Mouse (Mus musculus) left cerebral cortex, adult 18-20 months (tissue): ENCODE measurements around the gene Slc35f1. TPM values are rescaled to one million over a fixed set of nuclear protein-coding genes. Genes with fewer than 3 reads are reported as not detected.

ENCODE experiments used
- DNase-seq, 2 experiments: peaks; one replicate each; pipeline ENCODE4 v3.0.0; 2021 to 2022; ENCODE audit warnings: low spot score in 2 of 2, mixed read lengths in 1 of 2
- total RNA-seq, 2 experiments: library from RNA; stranded (reverse); gene quantifications; 2 replicates each; pipeline ENCODE4 v1.2.3; 2021

Slc35f1 gene
- total RNA-seq, 2 experiments from 2014 or later, result 45.5 to 52.8 TPM

DNA sequence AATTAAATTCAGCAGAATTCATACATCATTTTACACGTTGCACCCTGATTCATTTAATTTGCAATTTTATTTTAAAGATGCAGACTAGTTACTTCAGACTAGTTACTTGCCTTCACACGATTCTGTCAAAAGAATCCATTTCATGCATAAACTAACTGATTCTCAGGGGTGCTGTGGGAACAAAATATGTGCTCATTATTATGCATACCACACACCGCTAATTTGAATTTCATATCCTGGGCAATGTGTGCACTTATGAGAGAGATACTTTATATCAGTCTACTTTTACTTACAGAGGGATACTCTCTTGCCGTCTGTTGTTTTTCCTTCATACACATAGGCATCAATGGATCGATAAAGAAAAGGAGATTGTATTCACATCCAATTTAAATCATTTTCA lies 228.4 kb downstream of the Slc35f1 start:
- no peak for DNase-seq

DNA sequence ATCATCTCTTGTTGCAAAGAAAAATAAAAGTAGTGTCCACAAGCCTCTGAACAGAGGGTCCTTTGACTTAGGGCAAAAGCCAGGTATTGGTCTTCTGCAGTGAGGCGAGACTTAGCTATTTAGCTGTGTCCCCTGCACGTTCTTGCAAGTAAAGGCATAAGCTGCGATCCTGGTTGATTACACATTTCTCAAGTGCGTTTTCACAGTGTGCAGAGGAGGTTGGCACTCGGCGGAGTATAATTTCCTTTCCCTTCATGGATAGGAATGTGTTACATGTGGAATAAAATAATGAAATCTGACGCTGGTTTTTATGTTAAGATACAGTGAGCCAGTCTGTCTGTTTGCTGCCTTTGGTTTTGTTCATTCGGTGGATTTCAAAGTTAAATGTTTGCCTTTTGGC lies 232.8 kb downstream of the Slc35f1 start:
- peak in 1 of 2 experiments; percentile 23 for DNase-seq

DNA sequence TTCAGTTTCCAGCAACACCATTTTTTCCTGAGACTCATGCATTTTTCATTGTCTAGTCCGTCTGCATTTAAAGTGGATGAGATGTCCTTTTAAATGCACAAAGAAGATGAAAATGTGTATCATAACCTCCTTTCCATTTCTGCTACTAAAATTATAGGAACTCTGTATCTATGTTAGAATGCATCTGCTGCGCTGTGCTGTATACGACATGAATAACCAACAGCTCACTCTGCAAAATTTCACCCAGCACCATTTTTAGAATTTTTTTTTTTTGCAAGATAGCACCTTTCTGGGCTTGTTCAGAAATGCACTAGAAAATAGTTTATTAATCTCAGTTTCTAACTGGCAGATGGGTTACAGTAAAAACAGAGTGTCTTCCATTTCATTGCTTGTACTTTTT lies 236.0 kb downstream of the Slc35f1 start:
- no peak for DNase-seq

DNA sequence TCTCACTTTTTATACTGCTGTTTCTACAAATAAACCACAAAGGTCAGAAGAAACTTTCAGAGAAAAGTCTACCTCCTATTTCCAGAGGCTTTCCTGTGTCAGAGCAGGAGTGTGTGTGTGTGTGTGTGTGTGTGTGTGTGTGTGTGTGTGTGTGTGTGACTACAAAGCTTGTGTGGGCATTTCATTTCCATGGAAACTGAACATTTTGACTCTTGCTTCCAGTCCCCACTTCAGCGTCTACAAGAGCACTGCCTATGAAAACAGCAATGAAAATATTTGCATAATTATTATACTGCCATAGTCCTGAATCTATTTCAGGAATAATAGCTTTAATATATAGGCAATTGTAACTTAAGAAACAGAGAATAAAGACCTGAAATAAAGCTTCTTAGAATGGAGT lies 241.8 kb downstream of the Slc35f1 start:
- DNase-seq, result no peak

DNA sequence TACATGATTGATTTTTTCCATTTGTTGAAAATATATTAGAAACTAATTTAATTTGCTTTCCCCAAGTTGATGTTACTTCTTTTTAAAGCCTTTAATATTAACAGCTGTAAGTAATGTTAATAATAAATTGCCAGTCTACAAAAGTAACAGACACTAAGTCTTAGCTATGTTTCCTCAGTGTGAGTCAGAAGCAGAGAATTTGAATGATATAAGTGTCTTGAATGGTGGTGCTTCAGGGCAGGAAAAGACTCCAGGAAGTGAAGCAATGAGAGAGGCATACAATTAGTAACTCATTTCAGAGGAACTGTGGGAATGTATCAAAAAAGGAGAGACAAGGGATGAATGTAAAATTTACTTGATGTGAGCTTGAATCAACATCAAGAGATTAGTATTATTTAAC lies 244.3 kb downstream of the Slc35f1 start:
- no peak for DNase-seq

DNA sequence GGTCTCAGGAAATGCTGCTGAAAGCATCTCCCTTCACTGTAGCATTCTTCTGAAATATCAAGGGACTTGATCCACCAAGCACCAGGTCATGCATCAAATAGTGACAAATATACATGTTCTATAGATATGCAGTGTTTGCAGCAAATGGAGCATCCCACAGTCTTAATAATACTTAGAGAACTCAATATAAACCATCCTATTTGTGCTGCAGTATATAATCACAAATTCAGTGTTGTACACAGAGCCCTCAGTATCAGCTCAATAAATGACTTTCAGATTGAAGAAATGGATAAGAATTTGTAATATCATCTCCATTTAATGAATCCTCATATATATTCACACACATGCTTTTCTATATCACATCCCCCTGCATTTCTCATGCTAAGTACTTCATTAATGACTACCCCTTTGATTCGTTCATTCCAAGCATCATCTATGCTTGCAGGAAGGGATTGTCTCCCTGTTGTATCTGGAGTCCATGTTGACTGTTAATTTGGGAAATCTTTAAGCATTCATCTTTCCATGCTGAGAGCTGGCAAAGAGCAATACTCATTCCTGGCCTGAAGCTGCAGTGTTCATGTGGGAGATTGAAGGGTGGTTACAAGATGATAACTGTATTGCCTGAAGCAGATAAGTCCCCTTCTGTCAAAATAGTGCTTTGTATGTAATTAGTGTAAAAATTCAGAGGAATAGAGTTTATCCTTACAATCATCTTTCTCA lies 249.9 kb downstream of the Slc35f1 start:
- no peak for DNase-seq

DNA sequence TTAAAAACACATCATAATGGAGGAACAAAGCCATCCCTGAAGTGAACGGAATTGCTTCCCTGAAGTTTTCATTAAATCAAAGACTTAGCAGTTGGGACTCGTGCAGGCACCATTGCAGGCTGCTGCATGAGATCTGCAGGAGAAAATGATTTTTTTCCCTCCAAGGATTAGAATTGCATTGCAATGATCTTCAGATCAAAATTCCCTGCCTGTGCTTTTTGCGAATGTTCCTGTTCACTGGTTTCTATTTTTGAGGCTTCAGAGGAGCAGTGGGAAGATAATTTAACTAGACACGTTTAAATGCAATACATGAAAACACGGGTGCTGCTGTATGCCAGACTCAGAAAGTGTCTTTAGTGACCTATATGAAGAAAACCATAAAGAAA lies 250.5 kb downstream of the Slc35f1 start:
- DNase-seq, result no peak

DNA sequence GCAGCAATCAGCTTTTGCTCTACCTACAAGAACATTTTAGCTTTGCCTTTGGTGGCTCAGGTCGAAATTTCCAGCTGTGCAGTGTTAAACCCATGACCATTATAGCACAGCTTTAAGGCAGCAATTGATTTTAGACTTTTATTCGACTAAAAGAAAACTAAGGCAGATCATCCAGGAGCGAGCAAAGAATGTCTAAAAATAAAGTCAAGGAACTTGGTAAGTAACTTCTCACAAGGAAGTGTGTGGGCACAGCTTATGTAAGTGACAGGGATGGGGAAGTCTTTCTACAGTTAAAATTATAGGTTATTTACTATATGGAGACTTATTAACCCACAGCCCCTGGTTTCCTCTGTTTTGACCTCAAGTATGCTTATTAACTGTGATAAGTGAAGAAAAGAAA lies 262.2 kb downstream of the Slc35f1 start:
- DNase-seq, result peak; percentile 39 to 40

DNA sequence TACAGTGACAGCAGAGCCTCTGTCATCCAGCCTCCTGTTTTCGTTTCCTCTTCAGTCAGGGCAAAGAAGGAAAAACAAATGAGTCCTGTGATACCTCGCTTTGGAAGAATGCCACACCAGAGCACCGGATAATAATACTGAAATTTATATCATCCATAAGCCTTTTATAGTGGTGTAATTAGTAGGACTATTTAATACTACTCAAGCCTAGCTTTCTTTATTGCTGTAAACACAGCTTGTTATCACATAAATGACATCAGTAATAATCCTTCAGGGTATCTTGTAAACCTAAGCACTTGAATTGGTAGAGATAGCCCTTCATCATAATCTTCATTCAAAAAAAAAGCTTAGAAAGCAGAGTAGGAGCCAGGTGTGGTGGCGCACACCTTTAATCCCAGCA lies 266.4 kb downstream of the Slc35f1 start:
- no peak for DNase-seq

DNA sequence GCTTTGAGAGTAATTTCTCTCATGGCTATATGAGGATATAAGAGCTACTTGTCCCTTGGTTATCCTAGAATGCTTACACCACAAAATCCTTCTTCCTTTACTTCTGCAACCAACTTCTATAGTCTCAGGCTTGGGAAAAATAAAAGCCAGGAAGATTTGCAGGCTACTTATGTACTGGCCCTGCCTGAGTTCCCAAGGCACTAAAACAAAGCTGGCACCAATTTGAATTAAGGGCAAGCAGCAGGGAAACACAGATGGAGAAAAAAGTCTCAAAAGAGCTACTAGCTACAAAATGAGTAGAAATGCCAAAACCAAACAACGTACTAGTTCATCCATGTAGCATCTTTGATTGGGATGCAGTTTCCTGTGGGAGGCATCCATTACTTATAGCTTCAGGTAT lies 288.9 kb downstream of the Slc35f1 start:
- DNase-seq, result no peak

DNA sequence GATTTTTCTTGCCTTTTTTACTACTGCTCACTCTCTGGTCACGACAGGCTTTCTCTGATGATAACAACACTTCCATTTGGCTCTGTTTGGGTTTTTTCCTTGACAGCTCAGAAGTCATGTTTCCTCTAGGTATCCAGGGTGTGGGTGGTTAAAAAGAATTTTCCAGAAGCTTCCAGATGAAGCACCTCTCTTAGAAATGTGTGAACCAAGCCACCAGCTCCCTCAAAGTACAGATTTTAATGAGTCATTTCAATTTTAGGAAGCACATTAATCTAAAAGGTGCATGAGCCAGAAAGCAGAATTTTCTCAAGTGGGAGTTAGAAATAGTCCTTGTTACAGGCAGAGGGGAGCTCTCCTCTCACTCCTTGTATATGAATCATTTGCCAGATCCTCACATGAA lies 292.5 kb downstream of the Slc35f1 start:
- DNase-seq, result peak; percentile 66 to 67

DNA sequence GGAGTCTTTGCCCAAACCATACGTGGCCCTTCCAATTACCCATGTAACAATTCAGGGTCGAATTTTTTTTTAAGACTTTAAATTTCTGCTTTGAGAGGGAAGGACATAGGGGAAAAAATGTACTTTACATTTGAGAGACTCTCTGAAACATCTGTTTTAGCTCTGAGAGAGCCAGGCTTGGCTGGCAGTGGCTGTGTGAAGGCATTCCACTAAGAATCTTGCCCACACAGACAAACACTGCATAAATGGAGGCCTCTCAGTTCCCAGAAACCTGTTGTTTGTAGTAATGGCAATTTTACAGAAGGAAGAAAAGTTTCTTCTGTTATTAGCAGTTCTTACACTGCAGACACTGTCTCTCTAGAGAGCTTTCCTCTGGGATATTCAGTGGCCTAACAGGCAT lies 301.9 kb downstream of the Slc35f1 start:
- DNase-seq, result peak; percentile 30 to 33

DNA sequence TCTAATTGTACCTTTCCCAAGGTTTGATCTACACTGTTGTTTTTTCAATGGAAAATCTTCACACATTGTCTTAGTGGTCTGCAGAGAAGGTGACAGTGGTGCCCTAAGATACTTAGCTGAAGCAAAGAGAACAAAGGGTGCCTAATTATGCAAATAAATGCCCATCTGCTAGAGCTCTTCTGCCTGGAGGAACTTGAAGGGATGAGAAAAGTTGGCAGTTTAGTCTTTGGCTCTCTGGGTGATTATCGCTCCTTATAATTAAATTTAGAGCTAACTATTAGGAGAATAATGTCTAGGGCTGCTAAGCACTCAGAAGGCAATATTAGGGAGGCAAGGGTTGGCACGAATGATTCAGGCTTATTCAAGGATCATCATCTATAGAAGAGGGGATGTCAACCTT lies 306.6 kb downstream of the Slc35f1 start:
- no peak for DNase-seq

DNA sequence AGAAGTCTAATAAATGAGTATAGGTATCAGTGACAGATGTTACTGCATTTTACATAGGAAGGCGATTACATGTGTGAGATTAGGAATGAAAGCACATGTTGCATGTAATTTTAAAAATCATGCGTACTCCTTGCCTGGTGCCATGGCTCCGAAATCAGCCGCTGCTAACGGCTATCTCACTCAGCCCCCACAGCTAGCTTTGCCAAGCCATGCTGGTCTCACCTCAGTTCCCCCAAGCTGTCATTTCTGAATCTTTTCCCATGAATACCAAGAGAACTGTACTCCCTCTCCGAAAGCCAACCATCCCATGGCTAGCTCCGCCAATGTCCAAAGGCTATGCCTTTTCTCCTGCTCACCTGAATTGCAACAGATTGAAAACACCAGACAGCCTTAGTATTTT lies 310.8 kb downstream of the Slc35f1 start:
- no peak for DNase-seq

DNA sequence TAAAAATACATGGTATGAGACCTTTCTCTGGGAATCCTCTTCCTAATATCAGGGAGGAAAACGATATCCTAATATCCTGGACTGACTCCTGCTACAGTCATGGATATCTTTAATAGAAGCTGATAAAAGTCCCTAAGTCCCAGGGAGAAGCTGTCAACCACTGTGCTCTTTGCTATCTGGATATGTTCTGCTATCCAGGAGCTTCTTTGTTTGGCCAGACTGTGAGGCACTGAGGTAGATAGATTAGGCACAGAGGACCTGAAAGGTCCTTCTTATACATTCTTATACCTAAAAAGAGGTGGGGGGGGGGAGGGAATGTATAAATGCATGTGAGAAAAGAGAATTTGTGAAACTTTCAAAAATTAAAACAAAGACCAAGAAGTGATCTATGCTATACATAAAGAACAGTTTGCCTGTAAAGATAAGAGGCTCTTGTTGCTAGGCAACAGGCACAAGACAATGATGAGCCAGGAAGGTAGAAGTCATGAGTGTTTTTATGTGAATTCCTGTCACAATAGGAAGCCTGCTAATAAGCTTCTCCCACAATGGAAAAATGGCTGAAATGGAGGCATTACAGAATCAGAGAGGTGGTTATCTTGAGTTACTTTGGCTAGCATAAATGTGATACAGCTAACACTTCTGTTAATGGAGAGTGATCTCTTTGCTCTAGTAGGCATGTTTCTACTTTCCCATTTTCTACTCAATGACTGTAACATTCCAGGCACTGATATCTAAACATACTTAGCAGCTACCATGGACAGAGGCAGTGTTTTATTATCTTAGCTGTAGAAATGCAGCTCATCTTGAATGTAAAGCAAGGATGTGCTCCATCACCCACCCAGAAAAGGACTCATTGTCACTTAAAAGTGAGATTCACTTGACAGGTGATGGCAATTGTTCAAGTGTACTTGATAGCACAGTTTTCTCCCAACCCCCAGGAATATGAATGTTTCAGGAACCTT lies 316.2 kb downstream of the Slc35f1 start:
- DNase-seq, result no peak

DNA sequence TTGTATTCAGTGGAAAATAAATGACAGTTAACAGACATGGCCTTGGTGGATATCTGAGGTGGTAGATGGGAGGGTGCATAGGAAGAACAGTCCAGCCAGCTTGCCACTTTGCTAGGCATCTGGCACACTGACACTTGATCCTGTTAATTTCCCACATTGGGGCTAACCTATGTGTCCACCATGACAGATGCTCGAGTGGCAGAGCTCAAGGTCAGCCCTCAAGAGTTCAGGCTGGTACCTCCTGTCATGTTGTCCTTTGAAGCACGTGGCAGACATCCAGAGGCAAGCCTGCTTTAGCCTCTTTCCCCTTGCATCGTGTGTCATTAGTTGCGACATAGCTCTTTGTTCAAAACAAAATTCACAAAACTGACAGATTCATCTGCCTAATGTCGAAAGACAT lies 323.5 kb downstream of the Slc35f1 start:
- DNase-seq, result no peak

DNA sequence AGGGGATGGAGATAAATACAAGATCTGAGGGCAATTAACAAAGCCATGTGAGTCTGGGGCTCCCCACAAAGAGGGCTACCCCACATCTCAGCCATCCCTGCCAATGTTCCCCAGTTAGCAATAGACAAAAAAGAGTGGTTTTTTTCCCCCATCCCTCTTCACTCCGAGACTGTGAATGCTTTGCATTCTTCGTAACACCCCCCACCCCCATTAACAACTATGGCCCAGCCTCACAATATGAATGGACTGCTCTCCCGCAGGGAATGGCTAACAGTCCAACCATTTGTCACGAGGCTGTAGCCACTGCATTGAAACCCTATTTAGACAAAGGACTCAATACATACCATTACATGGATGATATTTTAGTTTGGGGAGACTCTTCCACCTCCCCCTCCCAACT lies 338.1 kb downstream of the Slc35f1 start:
- no peak for DNase-seq

DNA sequence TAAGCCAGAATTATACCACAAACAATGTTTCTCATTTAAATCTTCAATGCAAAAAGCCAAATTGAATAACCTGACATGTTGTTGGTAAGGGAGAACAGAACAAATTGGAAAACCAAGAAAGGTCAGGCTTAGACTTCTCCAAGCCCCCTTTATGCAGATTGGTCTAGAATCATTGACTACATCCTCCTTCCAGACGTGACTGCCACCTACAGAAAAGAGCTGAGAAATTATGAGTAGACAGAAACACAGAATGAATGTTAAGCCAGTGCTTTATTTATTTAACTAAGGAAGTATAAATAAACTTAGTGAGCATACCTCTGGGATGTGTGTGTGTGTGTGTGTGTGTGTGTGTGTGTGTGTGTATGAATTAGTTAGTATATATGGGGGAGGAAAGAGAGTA lies 344.9 kb downstream of the Slc35f1 start:
- DNase-seq, result no peak

DNA sequence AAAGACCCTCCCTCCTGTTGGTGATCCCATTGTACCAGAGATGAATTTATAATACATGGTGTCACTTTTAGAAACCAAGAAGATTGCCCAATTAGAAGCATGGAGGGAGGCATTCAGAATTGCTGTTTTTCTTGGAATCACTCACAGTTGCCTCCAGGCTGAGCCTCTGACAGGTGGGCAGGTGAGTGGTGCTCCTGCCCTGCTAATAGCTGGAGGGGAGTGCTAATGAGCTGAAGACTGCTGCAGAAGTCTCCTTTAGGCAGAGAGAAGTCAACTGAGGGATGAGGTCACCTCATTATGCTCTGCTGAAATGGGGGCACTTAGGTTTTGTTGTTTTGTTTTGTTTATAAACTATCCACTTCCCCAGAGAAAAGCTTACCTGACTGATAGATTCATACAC lies 355.6 kb downstream of the Slc35f1 start:
- no peak for DNase-seq

DNA sequence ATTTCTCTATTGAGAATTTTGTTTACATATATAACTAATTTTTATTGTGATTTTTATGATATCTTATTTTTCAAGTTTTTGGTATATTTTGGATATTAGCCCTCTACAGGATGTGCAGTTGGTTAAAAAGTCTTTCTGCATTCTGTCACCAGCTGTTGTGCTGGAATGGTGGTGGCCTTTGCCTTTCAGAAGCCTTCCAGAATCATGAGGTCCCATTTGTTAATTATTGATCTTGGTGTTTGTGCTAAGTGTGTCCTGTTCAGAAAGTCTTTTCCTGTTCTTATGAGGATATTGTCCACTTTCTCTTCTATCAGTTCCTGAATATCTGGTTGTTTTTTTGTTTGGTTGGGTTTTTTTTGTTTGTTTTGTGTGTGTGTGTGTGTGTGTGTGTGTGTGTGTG lies 362.2 kb downstream of the Slc35f1 start:
- no peak for DNase-seq

DNA sequence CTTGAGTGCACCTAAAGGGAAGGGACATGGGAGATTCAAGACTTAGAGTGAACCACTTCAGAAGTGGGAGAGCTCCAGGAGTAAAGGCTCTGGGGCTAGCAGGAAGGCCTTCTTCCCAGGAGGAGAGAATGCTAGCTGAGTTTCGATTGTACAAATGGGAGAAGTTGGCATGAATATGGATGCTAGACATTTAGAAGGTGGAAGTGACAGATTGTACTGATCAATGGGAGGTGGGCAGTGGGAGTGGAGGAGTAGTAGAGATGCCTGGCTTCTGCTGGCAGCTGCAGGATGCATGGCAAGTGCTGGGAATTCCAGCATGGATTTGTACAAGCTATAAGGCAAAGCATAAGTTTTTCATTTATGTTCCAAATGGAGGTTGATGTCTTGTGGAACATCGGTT lies 370.4 kb downstream of the Slc35f1 start:
- peak in 1 of 2 experiments; percentile 20 for DNase-seq

DNA sequence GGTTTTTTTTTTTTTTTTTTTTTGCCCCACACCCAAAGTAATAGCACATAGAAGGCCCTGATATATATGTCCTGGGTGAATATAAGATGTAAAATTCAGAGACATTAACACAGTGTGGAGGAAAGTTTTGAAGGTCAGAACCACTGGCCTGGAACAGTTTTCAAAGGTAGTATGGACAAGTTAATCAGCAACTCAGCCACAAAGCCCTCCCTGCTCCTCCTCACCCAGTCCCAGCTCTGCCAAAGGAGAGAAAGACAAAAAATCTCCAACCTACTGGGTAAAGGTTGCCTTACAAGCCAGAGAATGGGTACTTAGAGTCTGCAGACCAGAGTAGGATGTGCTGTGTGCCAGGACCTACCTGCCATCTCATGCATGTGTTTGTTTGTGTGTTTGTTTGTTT lies 372.4 kb downstream of the Slc35f1 start:
- no peak for DNase-seq

DNA sequence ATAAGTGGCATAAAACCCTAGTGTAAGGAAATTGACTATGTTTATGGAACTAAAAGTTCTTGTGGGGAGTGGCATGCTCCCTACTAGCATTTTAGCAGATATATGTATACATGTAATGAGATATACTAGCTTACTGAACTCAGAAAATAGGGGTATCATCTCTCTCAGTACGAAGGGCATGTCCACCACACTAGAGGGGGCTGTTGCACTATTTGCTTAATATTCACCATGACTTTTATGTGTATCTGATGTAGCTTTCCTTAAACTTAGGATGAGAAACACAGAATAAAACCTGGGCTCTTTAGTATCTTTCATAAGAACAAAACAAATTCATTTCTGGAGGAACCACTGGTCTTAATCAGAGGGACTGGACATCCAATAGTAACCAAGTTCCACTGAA lies 397.5 kb downstream of the Slc35f1 start:
- no peak for DNase-seq
